Mouse (Mus musculus) small intestine, adult 2 months (tissue): ENCODE results near the gene Dtx3. TPM values are rescaled to one million over a fixed set of nuclear protein-coding genes. Genes with fewer than 3 reads are reported as not detected.

Experiments
- H3K27ac ChIP-seq: fragments of 200-500 bp; 2 replicates; pipeline ENCODE4 v1.5.1; 2012; ENCODE audit warnings: low read depth, low read length, control low read depth, inconsistent platforms; ENCODE audit not compliant: insufficient read depth
- H3K27me3 ChIP-seq: fragments of 200-500 bp; 2 replicates; pipeline ENCODE4 v1.6.1; 2012; ENCODE audit warnings: mild to moderate bottlenecking, moderate library complexity, low read length, inconsistent platforms; ENCODE audit not compliant: control insufficient read depth, insufficient read depth
- H3K36me3 ChIP-seq: fragments of 200-500 bp; 2 replicates; pipeline ENCODE4 v1.6.1; 2012; ENCODE audit warnings: mild to moderate bottlenecking, low read length, control low read depth, inconsistent platforms; ENCODE audit not compliant: control insufficient read depth, insufficient read depth
- H3K4me1 ChIP-seq: fragments of 200-500 bp; 2 replicates; pipeline ENCODE4 v1.6.1; 2012; ENCODE audit warnings: low read length, inconsistent platforms, mixed read lengths; ENCODE audit not compliant: control insufficient read depth, insufficient read depth, insufficient read length
- H3K4me3 ChIP-seq: fragments of 200-500 bp; 2 replicates; pipeline ENCODE4 v1.5.1; 2012; ENCODE audit warnings: low read depth, mild to moderate bottlenecking, control low read depth, inconsistent platforms, low read length, moderate library complexity
- CTCF ChIP-seq: fragments of 200-500 bp; IDR thresholded peaks from 2 replicates; pipeline ENCODE4 v1.5.1; 2012; ENCODE audit warnings: low read depth, mild to moderate bottlenecking, control low read depth, inconsistent platforms, low read length, moderate library complexity, mixed read lengths; ENCODE audit not compliant: insufficient replicate concordance, insufficient read length; ENCODE audit errors: extremely low read depth
- POLR2A ChIP-seq: fragments of 200-500 bp; IDR thresholded peaks from 2 replicates; pipeline ENCODE4 v1.6.1; 2012; ENCODE audit warnings: low read depth, mild to moderate bottlenecking, control low read depth, inconsistent platforms, low read length, moderate library complexity
- WGBS: fragments of 180-500 bp; shearing (Covaris S2); methylation state at CpG from one replicate; pipeline ENCODE4 v1.1.7; 2018; 5-methylcytosine and 5-hydroxymethylcytosine counted together
- polyA plus RNA-seq: library from polyadenylated mRNA; depleted of rRNA; stranded (reverse); fragments of >200 nt; gene quantifications from 2 replicates; pipeline ENCODE4 v1.2.3, GENCODE M21; 2012

Gene Dtx3
- polyA plus RNA-seq, 1 experiment = 35.3 TPM

DNA sequence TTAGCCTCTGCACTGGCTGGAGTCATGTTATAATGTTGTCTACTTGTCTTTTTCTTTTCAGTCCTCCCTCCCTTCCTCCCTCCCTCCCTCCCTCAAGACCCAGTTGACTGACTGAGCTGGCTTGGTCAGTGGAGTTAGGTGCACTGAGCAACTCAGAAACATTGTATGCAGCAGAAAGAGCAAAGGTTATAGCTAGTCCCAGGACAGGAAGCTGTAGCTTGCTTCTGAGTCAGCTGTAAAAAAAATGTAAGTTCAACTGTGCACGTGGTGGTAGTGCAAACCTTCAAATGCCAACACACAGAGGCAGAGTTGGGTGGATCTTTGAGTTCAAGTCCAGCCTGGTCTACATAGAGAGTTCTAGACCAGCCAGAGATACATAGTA is 18.9 kb upstream of the Dtx3 start:
- TF ChIP-seq POLR2A (no peak), CTCF (no peak)
- no peak overlapping the region for H3K27ac ChIP-seq
- WGBS = 3% methylated on average over 1 of the region's 1 CpGs
- H3K4me3 ChIP-seq = no peak overlapping the region
- no peaks in the 10 kb centered on the region for H3K27me3 ChIP-seq
- H3K36me3 ChIP-seq = no peaks in the 10 kb centered on the region
- H3K4me1 ChIP-seq = peaks cover 8% of the 10 kb centered on the region; the same call in 1 of the 2 replicates

DNA sequence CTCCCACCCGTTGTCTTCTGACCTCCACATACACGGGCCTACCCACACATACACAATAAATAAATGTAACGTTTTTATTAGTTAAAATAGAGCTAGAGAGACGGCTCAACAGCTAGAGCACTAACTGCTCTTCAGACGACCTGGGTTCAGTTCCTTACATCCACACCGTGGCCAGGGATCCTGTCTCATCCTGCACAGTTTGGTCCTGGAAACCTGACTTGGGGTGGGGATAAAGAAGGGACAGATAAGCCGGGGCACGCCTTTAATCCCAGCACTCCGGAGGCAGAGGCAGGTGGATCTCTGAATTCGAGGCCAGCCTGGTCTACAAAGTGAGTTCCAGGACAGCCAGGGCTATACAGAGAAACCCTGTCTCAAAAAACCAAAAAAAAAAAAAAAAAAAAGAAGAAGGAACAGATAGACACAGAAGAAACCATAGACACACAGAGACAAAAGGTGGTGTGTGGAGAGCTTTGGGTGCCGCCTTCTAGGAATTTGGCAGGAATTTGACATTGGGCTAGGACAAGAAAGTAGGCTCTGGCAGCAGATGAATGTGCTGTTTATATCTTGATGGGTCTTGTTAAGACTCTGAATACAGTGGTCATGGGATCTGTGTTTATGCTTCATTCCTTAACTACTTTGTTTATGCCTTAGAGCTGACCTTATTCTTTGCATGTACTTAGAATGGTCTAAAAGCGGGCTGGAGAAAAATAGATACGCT is 18.3 kb upstream of the Dtx3 start:
- Histone ChIP-seq H3K27ac (no peak overlapping the region), H3K27me3 (no peaks in the 10 kb centered on the region), H3K4me1 (peaks cover 8% of the 10 kb centered on the region; the same call in 1 of the 2 replicates), H3K4me3 (no peak overlapping the region), H3K36me3 (no peaks in the 10 kb centered on the region)
- 83% methylated on average over 13 of the region's 13 CpGs for WGBS
- TF ChIP-seq CTCF (no peak), POLR2A (no peak)

DNA sequence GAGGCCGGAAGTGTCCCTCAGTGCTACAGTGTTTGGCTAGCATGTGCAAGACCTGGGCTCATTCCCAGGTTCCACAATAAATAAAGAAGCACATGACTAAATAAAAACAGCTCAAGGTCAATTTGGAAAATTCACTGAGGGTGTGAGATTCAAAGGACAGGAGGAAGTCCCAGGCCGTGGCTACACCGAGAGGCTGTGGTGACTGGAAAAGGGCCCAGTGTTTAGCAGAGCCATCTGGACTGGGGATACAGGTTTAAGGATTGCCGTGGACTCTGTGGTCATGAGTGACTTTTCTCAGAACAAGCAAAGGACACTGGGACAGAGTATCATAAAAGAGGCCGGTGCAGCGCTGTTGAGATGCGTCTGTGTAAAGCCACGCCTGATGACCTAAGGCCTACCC is 17.7 kb upstream of the Dtx3 start:
- H3K4me3 ChIP-seq = no peak overlapping the region
- H3K27me3 ChIP-seq = no peaks in the 10 kb centered on the region
- WGBS = 86% methylated on average over 8 of the region's 8 CpGs
- H3K36me3 ChIP-seq = peaks cover 4% of the 10 kb centered on the region
- peaks cover 8% of the 10 kb centered on the region; the same call in 1 of the 2 replicates for H3K4me1 ChIP-seq
- TF ChIP-seq POLR2A = no peak
- TF ChIP-seq CTCF = no peak
- H3K27ac ChIP-seq = no peak overlapping the region

DNA sequence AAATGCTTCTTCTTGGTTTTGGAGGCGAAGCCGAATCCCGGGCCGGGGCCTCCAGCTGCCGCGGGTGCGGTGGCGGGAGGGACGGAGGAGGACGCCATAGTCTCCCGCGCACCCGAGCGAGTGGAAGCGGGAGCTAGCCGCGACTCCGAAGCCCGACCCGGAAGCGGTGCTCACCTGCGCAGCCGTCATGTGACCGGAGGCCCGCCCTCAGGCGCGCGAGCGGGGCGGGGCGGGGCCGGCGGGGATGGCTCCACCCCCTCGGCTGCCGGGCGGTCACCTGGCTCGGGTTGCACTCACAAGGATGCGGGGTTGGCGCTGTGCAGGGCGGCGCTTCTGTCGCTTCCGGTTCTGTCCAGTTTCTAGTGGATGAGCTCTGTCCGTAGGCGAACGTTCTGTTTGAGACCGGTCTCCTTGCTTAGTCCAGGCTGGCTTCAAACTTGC is 15.9 kb upstream of the Dtx3 start, which contains the start of gene Pip4k2c:
Gene Pip4k2c, minus strand, starts transcription at position 172 of the 441 bp plus-strand sequence.
- under 1% methylated on average over 47 of the region's 47 CpGs for WGBS
- no peaks in the 10 kb centered on the region for H3K27me3 ChIP-seq
- H3K4me3 ChIP-seq = peak within 1 kb of the TSS; percentile 94
- H3K27ac ChIP-seq = peak within 1 kb of the TSS; percentile 42
- H3K36me3 ChIP-seq = peaks cover 13% of the 10 kb centered on the region
- TF ChIP-seq CTCF = no peak
- no peak for TF ChIP-seq POLR2A
- peaks cover 8% of the 10 kb centered on the region; the same call in 1 of the 2 replicates for H3K4me1 ChIP-seq

DNA sequence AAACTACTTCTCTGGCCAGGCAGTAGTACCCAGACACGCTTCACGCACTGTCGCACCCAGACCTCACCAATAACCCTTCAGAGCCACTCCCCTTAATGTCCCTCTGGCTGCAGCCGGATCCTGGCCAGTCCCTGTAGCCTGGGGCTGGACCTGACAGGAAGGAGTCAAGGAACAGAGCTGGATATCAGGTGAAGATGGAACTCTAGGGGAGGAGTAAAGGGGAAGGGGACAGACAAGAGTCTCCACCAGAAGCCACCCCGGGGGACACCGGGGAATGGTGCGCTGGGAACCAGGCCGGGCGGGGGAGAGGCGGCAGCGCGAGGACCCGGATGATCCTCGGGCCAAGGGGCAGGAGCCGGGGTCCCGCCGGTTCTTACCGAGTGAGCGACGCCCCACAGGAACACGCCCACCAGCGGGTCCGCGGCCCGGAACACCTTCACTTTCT is 15.5 kb upstream of the Dtx3 start:
- TF ChIP-seq POLR2A = no peak
- TF ChIP-seq CTCF = peak; percentile 5; the same call in 1 of the 2 replicates
- H3K4me3 ChIP-seq = peak overlapping the region; percentile 94
- 1% methylated on average over 25 of the region's 25 CpGs for WGBS
- H3K27me3 ChIP-seq = no peaks in the 10 kb centered on the region
- peaks cover 8% of the 10 kb centered on the region; the same call in 1 of the 2 replicates for H3K4me1 ChIP-seq
- peak overlapping the region; percentile 42 for H3K27ac ChIP-seq
- H3K36me3 ChIP-seq = peaks cover 17% of the 10 kb centered on the region

DNA sequence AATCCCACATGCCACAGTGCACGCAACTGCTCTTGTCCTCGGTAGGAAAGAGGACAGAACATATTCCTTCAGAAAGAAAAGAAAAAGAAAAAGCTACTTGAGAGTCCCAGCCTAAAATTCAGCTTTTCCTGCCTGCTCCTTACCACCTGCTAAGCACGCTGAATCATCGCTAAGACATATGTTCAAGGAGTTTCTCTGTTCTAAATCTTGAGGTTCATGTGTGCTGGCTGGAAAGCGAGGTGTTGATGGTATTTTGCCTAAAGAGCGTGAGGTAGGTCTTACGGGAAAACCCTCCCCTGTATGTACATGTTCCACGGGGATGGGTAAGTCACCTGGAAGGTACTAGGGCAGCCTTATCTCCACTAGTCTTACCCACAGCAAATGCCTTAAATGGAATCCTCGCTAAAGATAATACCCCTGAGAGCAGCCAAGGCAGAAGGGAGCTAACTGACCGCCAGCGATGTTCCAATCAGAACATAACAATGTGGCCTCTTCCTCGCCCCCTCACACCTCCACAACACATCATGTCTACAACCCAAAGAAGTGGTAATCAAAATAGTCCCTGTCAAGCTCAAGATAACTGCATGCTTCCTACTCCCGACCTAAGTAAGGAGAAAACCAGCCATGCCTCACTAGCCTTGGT is 14.5 kb upstream of the Dtx3 start:
- TF ChIP-seq CTCF = no peak
- TF ChIP-seq POLR2A = no peak
- Histone ChIP-seq H3K27me3 (no peaks in the 10 kb centered on the region), H3K4me3 (peak overlapping the region; percentile 94), H3K4me1 (peaks cover 8% of the 10 kb centered on the region; the same call in 1 of the 2 replicates), H3K36me3 (peaks cover 26% of the 10 kb centered on the region), H3K27ac (no peak overlapping the region)
- 83% methylated on average over 13 of the region's 13 CpGs for WGBS

DNA sequence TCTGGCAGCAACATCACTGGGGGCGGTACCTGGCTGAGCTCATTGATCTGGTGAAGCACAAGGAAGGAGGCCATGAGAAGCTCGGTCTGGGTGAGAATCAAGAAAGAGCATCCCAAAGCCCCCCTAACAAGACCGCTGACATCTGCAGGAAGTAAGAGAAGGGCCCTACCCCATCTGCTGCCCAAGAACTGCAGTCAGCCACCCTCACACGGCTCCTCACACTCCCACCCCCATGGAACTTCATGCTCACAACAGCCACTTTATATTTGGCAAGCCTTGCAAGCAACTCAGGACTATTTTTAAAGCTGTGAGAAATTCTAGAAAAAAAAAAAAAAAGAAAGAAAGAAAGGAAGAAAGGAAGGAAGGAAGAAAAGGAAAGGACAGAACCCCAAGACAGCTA is 13.4 kb upstream of the Dtx3 start:
- WGBS = 75% methylated on average over 4 of the region's 4 CpGs
- Histone ChIP-seq H3K4me1 (peaks cover 4% of the 10 kb centered on the region; the same call in 1 of the 2 replicates), H3K4me3 (no peak overlapping the region), H3K36me3 (peaks cover 35% of the 10 kb centered on the region), H3K27ac (no peak overlapping the region), H3K27me3 (no peaks in the 10 kb centered on the region)
- TF ChIP-seq POLR2A (no peak), CTCF (no peak)
